Mouse (Mus musculus) cerebellum, adult 11 months (tissue): ENCODE results near the gene Gm14744.
"Not testable (repeated sequence)": the region's sequence is repeated elsewhere in the genome, so short reads cannot be mapped to it uniquely, and the experiment has no call there.

Experiments used
- DNase-seq: peaks from one replicate; pipeline ENCODE4 v3.0.0; 2022

The Gm14744 gene

DNA sequence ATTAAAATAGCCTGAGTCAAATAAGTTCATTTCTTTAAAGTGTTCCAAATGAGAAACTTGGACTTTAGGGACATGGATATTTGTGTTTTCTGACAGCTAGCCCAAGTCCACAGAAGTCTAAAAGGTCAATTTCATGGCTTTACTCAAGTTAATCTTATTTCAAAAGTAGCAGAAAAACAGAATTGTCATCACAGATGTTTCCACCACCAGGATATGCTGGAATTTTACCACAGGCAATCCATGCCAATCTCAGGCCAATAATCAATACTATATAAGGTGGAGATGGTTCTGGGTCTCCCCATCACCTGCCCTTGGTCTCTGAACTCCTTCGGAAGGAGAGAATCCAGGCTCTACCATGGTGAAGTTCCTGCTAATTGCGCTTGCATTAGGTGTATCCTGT lies at the start of gene Gm14744:
Gene Gm14744 (plus strand): TSS at position 301 of the 400 bp plus-strand sequence.
- DNase-seq, result not testable (repeated sequence)

DNA sequence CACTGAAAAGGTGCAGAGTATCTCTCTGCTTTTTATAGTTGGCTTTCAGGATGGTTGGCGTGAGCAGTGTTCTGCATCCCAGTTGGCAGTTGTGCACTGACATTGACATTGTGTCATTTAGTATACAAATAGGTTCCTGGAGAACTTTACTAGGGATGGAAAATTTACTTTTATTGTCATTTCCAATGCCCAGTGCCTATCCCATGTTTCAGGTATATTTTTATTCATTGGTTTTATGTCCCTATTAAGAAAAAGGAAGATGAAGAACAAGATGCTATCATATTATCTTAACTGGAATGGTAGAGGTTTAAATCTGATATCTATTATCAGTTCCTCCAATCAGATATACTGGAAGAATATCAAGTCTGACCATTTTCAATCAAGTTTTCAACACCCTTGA lies 11.0 kb upstream of the Gm14744 start, which contains the start of gene Pbsn:
Gene Pbsn (minus strand): TSS at position 101 of the 400 bp plus-strand sequence.
- no peak for DNase-seq

DNA sequence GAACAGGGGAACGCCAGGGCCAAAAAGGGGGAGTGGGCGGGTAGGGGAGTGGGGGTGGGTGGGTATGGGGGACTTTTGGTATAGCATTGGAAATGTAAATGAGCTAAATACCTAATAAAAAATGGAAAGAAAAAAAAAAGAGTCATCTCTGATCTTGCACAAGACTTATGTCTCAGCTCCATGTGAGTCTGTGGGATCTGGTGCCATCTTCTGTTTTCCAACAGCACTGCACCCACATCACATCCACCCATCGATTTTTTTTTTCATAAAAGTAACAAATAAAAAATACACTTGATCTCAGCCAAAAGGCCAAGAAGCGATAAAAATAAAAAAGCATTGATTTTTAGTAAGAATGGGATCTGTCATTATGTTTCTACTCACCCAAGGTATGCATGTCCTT lies 15.5 kb downstream of the Gm14744 start:
- not testable (repeated sequence) for DNase-seq
